Mouse (Mus musculus) hindbrain, embryonic 10.5 days (tissue): ENCODE measurements around the gene Sh2b3. TPM values are rescaled to one million over a fixed set of nuclear protein-coding genes. Genes with fewer than 3 reads are reported as not detected.
"Not testable (repeated sequence)": the region's sequence is repeated elsewhere in the genome, so short reads cannot be mapped to it uniquely, and the experiment has no call there.

Source experiments
- DNase-seq: peaks from one replicate; pipeline ENCODE4 v3.0.0-alpha.2; 2017; ENCODE audit warnings: low spot score
- H3K27ac ChIP-seq: fragments of 300-500 bp; sonication (generic); 2 replicates; pipeline ENCODE4 v1.5.1; 2016; ENCODE audit warnings: mild to moderate bottlenecking, moderate library complexity
- H3K27me3 ChIP-seq: fragments of 300-500 bp; sonication (generic); 2 replicates; pipeline ENCODE4 v1.6.1; 2016; ENCODE audit warnings: mild to moderate bottlenecking; ENCODE audit not compliant: poor library complexity, insufficient read depth, severe bottlenecking
- H3K36me3 ChIP-seq: fragments of 300-500 bp; sonication (generic); 2 replicates; pipeline ENCODE4 v1.6.1; 2016; ENCODE audit warnings: mild to moderate bottlenecking, moderate library complexity
- H3K4me1 ChIP-seq: fragments of 300-500 bp; sonication (generic); replicated peaks from 2 replicates; pipeline ENCODE4 v1.6.1; 2016; ENCODE audit warnings: mild to moderate bottlenecking
- H3K4me3 ChIP-seq: fragments of 300-500 bp; sonication (generic); 2 replicates; pipeline ENCODE4 v1.5.1; 2016; ENCODE audit warnings: mild to moderate bottlenecking, moderate library complexity
- H3K9me3 ChIP-seq: fragments of 300-500 bp; sonication (generic); 2 replicates; pipeline ENCODE4 v1.6.1; 2016; ENCODE audit warnings: mild to moderate bottlenecking, moderate library complexity
- WGBS: fragments of 180-500 bp; shearing (Covaris S2); methylation state at CpG from one replicate; pipeline ENCODE4 v1.1.7; 2016; 5-methylcytosine and 5-hydroxymethylcytosine counted together
- polyA plus RNA-seq: library from polyadenylated mRNA; unstranded; fragments of >200 nt; fragmentation: Nextera tagmentation; extraction: Ambion mirVana; gene quantifications from 2 replicates; pipeline ENCODE4 v1.2.1, GENCODE M21; 2016

The Sh2b3 gene
- polyA plus RNA-seq, 1 experiment from 2014 or later = 11.1 TPM

GRCm38 (mm10) chr5:121856740-121857139, 19.3 kb upstream of the Sh2b3 start:
- 88% methylated on average over 11 of the region's 11 CpGs for WGBS
- no peak for DNase-seq
- H3K36me3 ChIP-seq = peaks cover 81% of the 10 kb centered on the region

GRCm38 (mm10) chr5:121854768-121855167, 17.3 kb upstream of the Sh2b3 start:
- DNase-seq = peak; percentile 50
- 56% methylated on average over 10 of the region's 10 CpGs for WGBS
- Histone ChIP-seq H3K36me3 (peaks cover 79% of the 10 kb centered on the region), H3K27me3 (no peaks in the 10 kb centered on the region), H3K27ac (peak overlapping the region; percentile 57; the same call in 1 of the 2 replicates), H3K4me3 (no peak overlapping the region), H3K9me3 (no peaks in the 10 kb centered on the region), H3K4me1 (peaks cover 52% of the 10 kb centered on the region)

More at GRCm38 (mm10) chr5:121856740-121857139, 19.3 kb upstream of the Sh2b3 start:
- no peak overlapping the region for H3K4me3 ChIP-seq
- H3K27me3 ChIP-seq = no peaks in the 10 kb centered on the region
- H3K9me3 ChIP-seq = peaks cover 12% of the 10 kb centered on the region
- H3K27ac ChIP-seq = no peak overlapping the region
- peaks cover 33% of the 10 kb centered on the region for H3K4me1 ChIP-seq

- DNase-seq = no peak
- WGBS = 89% methylated on average over 9 of the region's 9 CpGs
- Histone ChIP-seq H3K9me3 (no peaks in the 10 kb centered on the region), H3K27ac (peak overlapping the region; percentile 57), H3K27me3 (no peaks in the 10 kb centered on the region), H3K36me3 (peaks cover 72% of the 10 kb centered on the region), H3K4me3 (no peak overlapping the region), H3K4me1 (peaks cover 60% of the 10 kb centered on the region)
Measured at GRCm38 (mm10) chr5:121853368-121854051, 16.1 kb upstream of the Sh2b3 start.

GRCm38 (mm10) chr5:121849478-121850349, 12.3 kb upstream of the Sh2b3 start:
- peak overlapping the region; percentile 96 for H3K27ac ChIP-seq
- DNase-seq = no peak
- peaks cover 63% of the 10 kb centered on the region for H3K4me1 ChIP-seq

GRCm38 (mm10) chr5:121848743-121849142, 11.3 kb upstream of the Sh2b3 start, which contains the start of gene Pheta1:
Gene Pheta1 (plus strand): TSS chr5:121848984.
- peak within 1 kb of the TSS; percentile 81 for H3K4me3 ChIP-seq
- H3K9me3 ChIP-seq = no peaks in the 10 kb centered on the region
- peak within 1 kb of the TSS; percentile 96 for H3K27ac ChIP-seq
- H3K4me1 ChIP-seq = peaks cover 53% of the 10 kb centered on the region
- H3K27me3 ChIP-seq = peaks cover 29% of the 10 kb centered on the region
- WGBS = under 1% methylated on average over 42 of the region's 42 CpGs
- peaks cover 34% of the 10 kb centered on the region for H3K36me3 ChIP-seq
- DNase-seq = peak; percentile 96

More at GRCm38 (mm10) chr5:121849478-121850349, 12.3 kb upstream of the Sh2b3 start:
- Histone ChIP-seq H3K9me3 (no peaks in the 10 kb centered on the region), H3K4me3 (peak overlapping the region; percentile 81), H3K36me3 (peaks cover 44% of the 10 kb centered on the region), H3K27me3 (peaks cover 19% of the 10 kb centered on the region)
- WGBS = 45% methylated on average over 20 of the region's 20 CpGs

- Histone ChIP-seq H3K27ac (peak overlapping the region; percentile 96), H3K4me3 (peak overlapping the region; percentile 81), H3K27me3 (peaks cover 36% of the 10 kb centered on the region), H3K36me3 (peaks cover 27% of the 10 kb centered on the region), H3K9me3 (no peaks in the 10 kb centered on the region), H3K4me1 (peaks cover 53% of the 10 kb centered on the region)
- under 1% methylated on average over 17 of the region's 17 CpGs for WGBS
- DNase-seq = peak; percentile 75
Measured at GRCm38 (mm10) chr5:121848035-121848519, 10.6 kb upstream of the Sh2b3 start.

GRCm38 (mm10) chr5:121847269-121847668, 9.8 kb upstream of the Sh2b3 start:
- 83% methylated on average over 3 of the region's 3 CpGs for WGBS
- H3K27ac ChIP-seq, DNase-seq, H3K9me3 ChIP-seq, H3K4me3 ChIP-seq: not testable (repeated sequence)
- H3K36me3 ChIP-seq = peaks cover 19% of the 10 kb centered on the region
- H3K27me3 ChIP-seq = peaks cover 44% of the 10 kb centered on the region
- peaks cover 58% of the 10 kb centered on the region for H3K4me1 ChIP-seq

GRCm38 (mm10) chr5:121846322-121846721, 8.9 kb upstream of the Sh2b3 start:
- no peaks in the 10 kb centered on the region for H3K9me3 ChIP-seq
- no peak overlapping the region for H3K4me3 ChIP-seq
- peaks cover 53% of the 10 kb centered on the region for H3K27me3 ChIP-seq
- DNase-seq = no peak
- H3K4me1 ChIP-seq = peaks cover 54% of the 10 kb centered on the region
- H3K36me3 ChIP-seq = peaks cover 10% of the 10 kb centered on the region
- H3K27ac ChIP-seq = no peak overlapping the region
- WGBS = 78% methylated on average over 11 of the region's 11 CpGs

- DNase-seq = no peak
- peaks cover 45% of the 10 kb centered on the region for H3K4me1 ChIP-seq
- H3K27ac ChIP-seq = peak overlapping the region; percentile 25
- WGBS = 42% methylated on average over 4 of the region's 4 CpGs
- peaks cover under 1% of the 10 kb centered on the region; the same call in 1 of the 2 replicates for H3K36me3 ChIP-seq
- peaks cover 63% of the 10 kb centered on the region for H3K27me3 ChIP-seq
- no peaks in the 10 kb centered on the region for H3K9me3 ChIP-seq
- no peak overlapping the region for H3K4me3 ChIP-seq
Measured at GRCm38 (mm10) chr5:121845361-121845760, 7.9 kb upstream of the Sh2b3 start.

GRCm38 (mm10) chr5:121843138-121843905, 5.9 kb upstream of the Sh2b3 start:
- H3K27me3 ChIP-seq = peaks cover 81% of the 10 kb centered on the region
- H3K4me3 ChIP-seq = peak overlapping the region; percentile 60
- DNase-seq = no peak
- 16% methylated on average over 17 of the region's 17 CpGs for WGBS
- H3K27ac ChIP-seq = no peak overlapping the region
- peaks cover 40% of the 10 kb centered on the region for H3K4me1 ChIP-seq
- H3K9me3 ChIP-seq = no peaks in the 10 kb centered on the region
- no peaks in the 10 kb centered on the region for H3K36me3 ChIP-seq

GRCm38 (mm10) chr5:121842665-121843118, 5.2 kb upstream of the Sh2b3 start:
- H3K27me3 ChIP-seq = peaks cover 87% of the 10 kb centered on the region
- peak overlapping the region; percentile 60 for H3K4me3 ChIP-seq
- H3K4me1 ChIP-seq = peaks cover 40% of the 10 kb centered on the region
- no peaks in the 10 kb centered on the region for H3K36me3 ChIP-seq
- no peaks in the 10 kb centered on the region for H3K9me3 ChIP-seq
- peak overlapping the region; percentile 80 for H3K27ac ChIP-seq
- peak; percentile 75 for DNase-seq
- under 1% methylated on average over 33 of the region's 33 CpGs for WGBS

GRCm38 (mm10) chr5:121841973-121842372, 4.5 kb upstream of the Sh2b3 start:
- Histone ChIP-seq H3K4me3 (peak overlapping the region; percentile 60; the same call in 1 of the 2 replicates), H3K4me1 (peaks cover 47% of the 10 kb centered on the region), H3K27ac (no peak overlapping the region), H3K9me3 (no peaks in the 10 kb centered on the region), H3K36me3 (no peaks in the 10 kb centered on the region), H3K27me3 (peaks cover 94% of the 10 kb centered on the region)
- WGBS = 43% methylated on average over 10 of the region's 10 CpGs
- DNase-seq = no peak
